Mouse (Mus musculus): ENCODE results near the gene Bpifb4.

GRCm38 (mm10) chr2:154004456-154004855 is 66.4 kb downstream of the Bpifb4 start:
- no peak for TF ChIP-seq CTCF (IDR thresholded peaks at IDR 0.05; ENCODE audit: insufficient read depth, low read length)
- TF ChIP-seq POLR2A (IDR thresholded peaks at IDR 0.05; ENCODE audit: borderline replicate concordance, extremely low read depth, low read depth, low read length), result no peak
